Mouse (Mus musculus) embryonic facial prominence, embryonic 11.5 days (tissue): ENCODE results near the gene Pnck. TPM values are rescaled to one million over a fixed set of nuclear protein-coding genes. Genes with fewer than 3 reads are reported as not detected.

Experiments
- ATAC-seq: fragments of 200-750 bp; cut with Nextera tagmentation; replicated peaks from 2 replicates; pipeline ENCODE4 v1.8.0; 2017; ENCODE audit warnings: low read depth; ENCODE audit not compliant: insufficient number of reproducible peaks, low FRiP score, low TSS enrichment
- DNase-seq: peaks from one replicate; pipeline ENCODE4 v3.0.0-alpha.2; 2015; ENCODE audit warnings: low spot score
- H3K27ac ChIP-seq: fragments of 300-500 bp; sonication (generic); replicated peaks from 2 replicates; pipeline ENCODE4 v1.5.1; 2014; ENCODE audit warnings: mild to moderate bottlenecking, low read depth, low read length, control low read depth
- H3K27me3 ChIP-seq: fragments of 300-500 bp; sonication (generic); 2 replicates; pipeline ENCODE4 v1.6.1; 2014; ENCODE audit warnings: mild to moderate bottlenecking, low read length, moderate library complexity, mixed read lengths; ENCODE audit not compliant: control insufficient read depth, insufficient read depth
- H3K36me3 ChIP-seq: fragments of 300-500 bp; sonication (generic); replicated peaks from 2 replicates; pipeline ENCODE4 v1.6.1; 2014; ENCODE audit warnings: low read depth, mild to moderate bottlenecking, low read length, moderate library complexity, mixed read lengths; ENCODE audit not compliant: control insufficient read depth, insufficient read depth
- H3K4me1 ChIP-seq: fragments of 300-500 bp; sonication (generic); 2 replicates; pipeline ENCODE4 v1.6.1; 2014; ENCODE audit warnings: low read length, mixed read lengths; ENCODE audit not compliant: control insufficient read depth, insufficient read depth
- H3K4me2 ChIP-seq: fragments of 300-500 bp; sonication (generic); 2 replicates; pipeline ENCODE4 v1.6.1; 2014; ENCODE audit warnings: low read depth, mild to moderate bottlenecking, control low read depth, low read length, moderate library complexity
- H3K4me3 ChIP-seq: fragments of 300-500 bp; sonication (generic); 2 replicates; pipeline ENCODE4 v1.5.1; 2014; ENCODE audit warnings: low read depth, low read length, control low read depth
- H3K9ac ChIP-seq: fragments of 300-500 bp; sonication (generic); replicated peaks from 2 replicates; pipeline ENCODE4 v1.6.1; 2014; ENCODE audit warnings: mild to moderate bottlenecking, control low read depth, low read length
- H3K9me3 ChIP-seq: fragments of 300-500 bp; sonication (generic); replicated peaks from 2 replicates; pipeline ENCODE4 v1.6.1; 2016; ENCODE audit warnings: mild to moderate bottlenecking, low read length, inconsistent platforms, mixed read lengths; ENCODE audit not compliant: control insufficient read depth
- WGBS: fragments of 180-500 bp; shearing (Covaris S2); extraction: QIAGEN DNeasy Blood & Tissue Kit; methylation state at CpG from one replicate; pipeline ENCODE4 v1.1.7; 2014; 5-methylcytosine and 5-hydroxymethylcytosine counted together
- polyA plus RNA-seq: library from polyadenylated mRNA; unstranded; fragments of >200 nt; fragmentation: Nextera tagmentation; extraction: Ambion mirVana; gene quantifications from 2 replicates; pipeline ENCODE4 v1.2.1, GENCODE M21; 2014

Pnck gene
- 9.5 and 11.7 TPM in 2 replicates for polyA plus RNA-seq

DNA sequence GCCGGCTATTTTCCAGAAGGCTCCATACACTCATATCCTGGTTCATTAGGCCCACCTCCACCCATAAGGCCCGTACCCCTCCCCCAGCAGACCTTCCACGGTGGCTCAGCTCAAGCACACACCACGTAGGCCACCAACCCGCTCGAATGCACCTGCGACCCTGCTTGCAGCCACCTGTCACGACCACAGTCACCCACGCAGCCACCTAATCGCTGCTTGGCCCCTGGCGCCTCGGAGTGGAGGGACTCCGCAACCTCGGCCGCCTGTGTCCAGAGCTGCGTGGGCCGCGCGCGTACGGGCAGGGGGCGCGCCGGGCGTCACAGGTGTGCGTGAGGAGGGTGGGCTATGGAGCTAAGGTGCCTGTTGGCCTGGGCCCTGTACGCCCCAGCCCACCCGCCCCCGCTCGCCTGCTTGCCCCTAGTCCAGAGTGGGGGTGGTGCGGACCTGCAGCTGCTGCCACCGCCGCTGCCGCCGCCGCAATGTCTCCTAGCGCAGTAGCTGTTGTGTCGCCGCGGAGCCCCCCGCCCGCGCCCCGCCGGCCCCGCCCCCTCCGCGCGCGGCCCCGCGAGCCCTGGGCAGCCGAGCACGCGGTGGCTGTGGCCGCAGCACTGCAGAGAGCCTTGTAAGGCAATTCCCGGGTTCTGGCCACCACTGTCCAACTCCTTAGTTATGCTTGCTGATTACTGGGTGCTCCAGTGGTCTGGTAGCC is at the start of gene Pnck:
TSS of gene Pnck (minus strand) at position 543 of the 709 bp plus-strand sequence.
- ATAC-seq (peak; percentile 27; the same call in 1 of the 2 replicates), DNase-seq (peak; percentile 35)
- H3K27me3 ChIP-seq, result no peaks in the 10 kb centered on the region
- H3K36me3 ChIP-seq, result no peaks in the 10 kb centered on the region
- H3K4me3 ChIP-seq, result peak within 1 kb of the TSS; percentile 40
- no peaks in the 10 kb centered on the region for H3K9me3 ChIP-seq
- 19% methylated on average over 34 of the region's 57 CpGs for WGBS
- peak within 1 kb of the TSS; percentile 87 for H3K4me2 ChIP-seq
- H3K9ac ChIP-seq, result peak within 1 kb of the TSS; percentile 51
- no peak within 1 kb of the TSS for H3K27ac ChIP-seq
- no peaks in the 10 kb centered on the region for H3K4me1 ChIP-seq

DNA sequence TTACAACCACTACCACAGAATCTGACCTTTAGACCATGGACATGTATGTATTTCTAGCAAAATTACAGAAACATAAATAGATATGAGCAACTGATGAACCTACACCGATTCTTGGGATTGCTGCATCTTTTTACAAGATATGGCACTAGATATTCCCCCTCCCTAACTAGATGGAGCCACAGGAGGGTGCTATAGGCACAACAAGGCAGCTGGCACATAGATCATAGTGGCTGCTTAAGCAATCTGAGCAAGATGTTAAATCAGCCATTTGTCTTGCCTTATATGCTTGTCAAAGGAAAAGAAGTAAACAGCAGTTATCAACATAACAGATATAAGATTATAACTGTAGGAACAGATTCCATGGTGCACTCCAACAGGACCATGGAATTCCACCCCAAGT is 40.6 kb upstream of the Pnck start:
- no peak for ATAC-seq
- 81% methylated on average over 1 of the region's 1 CpGs for WGBS
- H3K27ac ChIP-seq, result no peak overlapping the region
- no peaks in the 10 kb centered on the region for H3K36me3 ChIP-seq
- H3K4me1 ChIP-seq, result no peaks in the 10 kb centered on the region
- H3K4me2 ChIP-seq, result no peak overlapping the region
- no peak for DNase-seq
- no peak overlapping the region for H3K4me3 ChIP-seq
- H3K9me3 ChIP-seq, result no peaks in the 10 kb centered on the region
- no peaks in the 10 kb centered on the region for H3K27me3 ChIP-seq
- no peak overlapping the region for H3K9ac ChIP-seq

DNA sequence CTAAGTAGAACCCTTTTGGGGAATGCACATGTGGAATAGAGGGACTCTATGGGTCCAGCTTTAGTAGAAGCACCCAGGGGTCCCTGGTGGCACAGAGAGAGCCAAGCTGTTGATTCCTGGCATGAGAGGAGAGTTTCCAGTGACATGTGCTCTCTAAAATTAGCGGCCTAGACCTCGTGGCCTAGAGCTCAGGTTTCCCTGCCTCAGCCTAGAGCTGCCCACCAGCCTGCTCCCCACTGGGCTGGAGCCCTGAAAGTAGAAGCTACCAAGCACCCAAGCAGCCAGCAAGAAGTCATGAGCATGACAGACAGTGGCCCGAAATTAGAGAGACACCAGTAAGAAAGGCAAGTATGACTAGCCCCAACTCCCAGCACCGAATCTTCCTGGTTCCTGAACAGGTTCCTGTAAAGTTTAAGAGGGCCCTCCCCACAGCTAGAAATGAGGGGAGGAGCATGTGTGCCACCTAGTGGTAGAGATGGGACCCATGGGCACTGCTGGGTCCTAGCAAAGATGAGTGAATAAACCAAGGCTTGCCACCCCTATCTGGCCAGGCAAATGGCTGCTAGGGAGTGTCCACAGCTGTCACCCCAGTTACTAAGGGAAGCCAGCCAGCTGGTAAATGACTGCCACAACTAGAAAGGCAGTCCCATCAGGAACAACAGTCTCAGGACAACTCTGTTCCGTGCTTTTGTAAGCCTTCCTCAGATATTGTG is 31.2 kb upstream of the Pnck start:
- no peak overlapping the region for H3K4me2 ChIP-seq
- H3K36me3 ChIP-seq, result no peaks in the 10 kb centered on the region
- ATAC-seq (no peak), DNase-seq (peak; percentile 45)
- H3K4me3 ChIP-seq, result no peak overlapping the region
- no peak overlapping the region for H3K9ac ChIP-seq
- WGBS, result 74% methylated on average over 5 of the region's 5 CpGs
- H3K4me1 ChIP-seq, result no peaks in the 10 kb centered on the region
- H3K9me3 ChIP-seq, result no peaks in the 10 kb centered on the region
- H3K27me3 ChIP-seq, result no peaks in the 10 kb centered on the region
- H3K27ac ChIP-seq, result no peak overlapping the region

DNA sequence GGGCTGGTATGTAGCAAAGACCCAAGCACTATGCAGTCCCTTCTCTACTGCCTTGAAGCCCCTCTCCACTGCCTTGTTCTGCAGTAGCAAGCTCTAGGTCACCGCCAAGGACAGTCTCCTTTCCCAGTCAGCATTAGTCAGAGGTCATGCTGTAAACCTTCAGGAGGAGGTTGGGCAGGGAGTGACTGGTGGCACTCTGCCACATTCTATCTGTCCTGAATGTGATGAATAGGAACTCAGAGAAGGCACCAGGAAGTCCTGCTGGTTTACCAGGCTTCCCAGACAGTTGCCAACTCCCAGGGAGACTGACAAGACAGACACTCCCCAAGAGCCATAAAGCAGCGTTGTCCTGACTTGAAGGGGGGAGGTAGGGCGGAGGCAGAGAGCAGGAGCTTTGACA is 25.7 kb upstream of the Pnck start:
- WGBS, result 95% methylated on average over 3 of the region's 3 CpGs
- Histone ChIP-seq H3K4me2 (no peak overlapping the region), H3K27me3 (no peaks in the 10 kb centered on the region), H3K4me1 (no peaks in the 10 kb centered on the region), H3K4me3 (no peak overlapping the region), H3K27ac (no peak overlapping the region), H3K9ac (no peak overlapping the region), H3K9me3 (no peaks in the 10 kb centered on the region), H3K36me3 (no peaks in the 10 kb centered on the region)
- ATAC-seq, result no peak
- no peak for DNase-seq

DNA sequence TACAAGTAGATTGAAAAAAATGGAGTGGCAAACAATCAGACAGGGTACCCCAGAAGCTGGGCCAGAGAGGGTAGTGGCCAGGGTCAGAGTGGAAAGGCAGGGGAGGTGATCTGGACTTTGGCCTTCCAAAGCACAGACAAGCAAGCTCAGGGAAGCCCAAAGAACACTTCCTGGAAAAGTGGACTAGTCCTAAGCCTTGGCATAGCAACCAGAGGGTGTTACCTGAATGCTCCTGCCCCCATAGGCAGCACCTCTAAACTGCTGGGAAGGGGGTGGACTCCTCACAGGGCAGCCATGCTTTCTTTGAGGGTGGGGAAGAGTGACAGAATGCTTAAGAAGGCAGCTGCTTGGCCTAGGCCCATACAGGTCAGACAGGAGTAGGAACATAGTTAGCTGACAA is 25.1 kb upstream of the Pnck start:
- no peak overlapping the region for H3K4me3 ChIP-seq
- H3K36me3 ChIP-seq, result no peaks in the 10 kb centered on the region
- no peak overlapping the region for H3K9ac ChIP-seq
- DNase-seq, result no peak
- H3K4me2 ChIP-seq, result no peak overlapping the region
- H3K27me3 ChIP-seq, result no peaks in the 10 kb centered on the region
- no peaks in the 10 kb centered on the region for H3K4me1 ChIP-seq
- H3K27ac ChIP-seq, result no peak overlapping the region
- no peaks in the 10 kb centered on the region for H3K9me3 ChIP-seq
- no peak for ATAC-seq

DNA sequence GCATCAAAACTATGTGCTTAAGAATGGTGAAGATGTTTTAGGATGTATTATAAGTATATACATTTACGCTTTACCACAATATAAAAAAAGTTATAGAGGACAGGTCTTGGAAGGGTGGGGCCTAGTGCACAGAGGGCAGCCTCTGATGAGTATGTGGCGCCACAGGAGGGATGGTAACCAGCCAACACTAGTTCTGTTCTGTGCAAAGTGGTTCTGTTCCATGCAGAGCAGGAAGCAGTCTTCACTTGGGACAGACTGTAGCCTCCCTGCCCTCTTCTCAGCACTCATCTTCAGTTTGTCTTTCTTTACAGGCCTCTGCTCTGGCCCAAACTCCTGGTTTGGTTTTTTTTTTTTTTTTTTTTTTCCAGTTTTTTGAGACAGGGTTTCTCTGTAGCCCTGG is 24.2 kb upstream of the Pnck start:
- WGBS, result 96% methylated on average over 2 of the region's 2 CpGs
- no peak overlapping the region for H3K9ac ChIP-seq
- H3K4me3 ChIP-seq, result no peak overlapping the region
- DNase-seq (no peak), ATAC-seq (no peak)
- no peak overlapping the region for H3K4me2 ChIP-seq
- H3K27me3 ChIP-seq, result no peaks in the 10 kb centered on the region
- no peaks in the 10 kb centered on the region for H3K4me1 ChIP-seq
- H3K36me3 ChIP-seq, result no peaks in the 10 kb centered on the region
- H3K27ac ChIP-seq, result no peak overlapping the region
- no peaks in the 10 kb centered on the region for H3K9me3 ChIP-seq

DNA sequence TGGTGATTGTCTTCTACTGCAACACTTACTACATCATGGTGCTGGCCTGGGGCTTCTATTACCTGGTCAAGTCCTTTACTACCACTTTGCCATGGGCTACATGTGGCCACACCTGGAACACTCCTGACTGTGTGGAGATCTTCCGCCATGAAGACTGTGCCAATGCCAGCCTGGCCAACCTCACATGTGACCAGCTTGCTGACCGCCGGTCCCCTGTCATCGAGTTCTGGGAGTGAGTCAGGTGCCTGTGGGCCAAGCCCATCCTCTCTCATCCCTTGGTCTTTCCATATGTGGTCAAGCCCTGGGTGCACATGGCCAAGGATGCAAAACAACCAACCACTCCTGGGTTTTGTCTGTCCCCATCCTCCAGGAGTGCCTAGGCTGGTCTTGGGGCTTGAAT is 16.8 kb upstream of the Pnck start:
- no peaks in the 10 kb centered on the region for H3K27me3 ChIP-seq
- H3K36me3 ChIP-seq, result no peaks in the 10 kb centered on the region; the same call in 1 of the 2 replicates

DNA sequence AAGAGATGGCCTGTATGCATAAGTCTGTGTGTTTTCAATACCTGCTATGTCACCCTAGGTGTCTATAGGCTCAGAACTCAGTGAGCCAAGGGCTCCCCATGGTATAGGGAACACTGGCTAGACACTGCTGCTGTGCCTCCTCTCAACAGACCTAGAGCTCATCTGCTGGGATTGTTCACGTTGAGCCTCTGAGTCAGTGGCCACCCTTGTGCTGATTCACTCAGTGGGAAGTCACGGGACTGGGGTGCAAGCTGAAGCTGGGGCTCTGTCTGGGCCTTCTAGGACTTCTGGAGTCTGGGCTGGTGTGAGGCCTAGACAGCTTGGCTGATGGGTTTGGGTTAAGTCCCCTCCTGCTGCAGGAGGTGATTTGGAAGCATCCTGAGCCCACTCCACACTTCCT is 15.3 kb upstream of the Pnck start:
- Histone ChIP-seq H3K4me3 (no peak overlapping the region), H3K36me3 (no peaks in the 10 kb centered on the region; the same call in 1 of the 2 replicates), H3K27me3 (no peaks in the 10 kb centered on the region), H3K27ac (no peak overlapping the region), H3K9ac (no peak overlapping the region), H3K9me3 (no peaks in the 10 kb centered on the region), H3K4me2 (peak overlapping the region; percentile 16; the same call in 1 of the 2 replicates), H3K4me1 (no peaks in the 10 kb centered on the region)
- ATAC-seq (no peak), DNase-seq (no peak)
- WGBS, result 65% methylated on average over 2 of the region's 2 CpGs

More for the DNA sequence above, 16.8 kb upstream of the Pnck start:
- DNase-seq (no peak), ATAC-seq (no peak)
- Histone ChIP-seq H3K9ac (no peak overlapping the region), H3K9me3 (no peaks in the 10 kb centered on the region), H3K4me3 (no peak overlapping the region), H3K27ac (no peak overlapping the region), H3K4me2 (no peak overlapping the region), H3K4me1 (no peaks in the 10 kb centered on the region)
- WGBS, result 89% methylated on average over 4 of the region's 4 CpGs
